Mouse (Mus musculus) cerebellum, adult 18-20 months (tissue): ENCODE data around the gene Hrh3.

Source experiments
- DNase-seq, 2 experiments: peaks; one replicate each; pipeline ENCODE4 v3.0.0; 2021

Gene Hrh3

GRCm38 (mm10) chr2:180053001-180053400 lies 51.3 kb downstream of the Hrh3 start:
- no peak for DNase-seq

GRCm38 (mm10) chr2:180051986-180052733 lies 52.1 kb downstream of the Hrh3 start:
- DNase-seq, result peak in 1 of 2 experiments; percentile 24

GRCm38 (mm10) chr2:180050986-180051385 lies 53.3 kb downstream of the Hrh3 start:
- peak; percentile 89 to 93 for DNase-seq
